Mouse (Mus musculus) ES-E14 (cell line): ENCODE measurements at regions not wholly inside any gene's neighbourhood (a gene's known extent, or its start where the extent isn't known, plus 50 kb on each side); places are given as distances from the start of the nearest gene placed in this dataset.
A peak's percentile ranks its signal among the peaks of the same experiment; 100 is the strongest.

Source experiments
- DNase-seq: peaks from one replicate; pipeline ENCODE4 v3.0.0-alpha.2; 2013; ENCODE audit warnings: low read depth, low spot score
- H3K27ac ChIP-seq: 2 replicates; pipeline ENCODE4 v1.5.1; 2012; ENCODE audit warnings: low read depth, mild to moderate bottlenecking, low read length, moderate library complexity, mixed read lengths; ENCODE audit not compliant: poor library complexity, insufficient read depth, severe bottlenecking
- H3K36me3 ChIP-seq: 2 replicates; pipeline ENCODE4 v1.6.1; 2012; ENCODE audit warnings: mild to moderate bottlenecking, low read length, moderate library complexity, mixed read lengths; ENCODE audit not compliant: control insufficient read depth, poor library complexity, insufficient read depth, severe bottlenecking
- H3K4me1 ChIP-seq, 2 experiments: fragments of 150-350 bp in 1 of 2; sonication (generic) in 1 of 2; 2 replicates each; pipeline ENCODE4 v1.6.1; 2012; ENCODE audit warnings: low read length in 2 of 2, mild to moderate bottlenecking in 1 of 2, mixed read lengths in 1 of 2; ENCODE audit not compliant: control insufficient read depth in 2 of 2, insufficient read depth in 2 of 2, poor library complexity in 1 of 2
- H3K4me3 ChIP-seq, 2 experiments: fragments of 150-350 bp in 1 of 2; sonication (generic) in 1 of 2; 2 replicates each; pipeline ENCODE4 v1.5.1; 2012; ENCODE audit warnings: low read length in 2 of 2, low read depth in 1 of 2, mild to moderate bottlenecking in 1 of 2, mixed read lengths in 1 of 2; ENCODE audit not compliant: insufficient read depth in 1 of 2, poor library complexity in 1 of 2, severe bottlenecking in 1 of 2
- H3K9ac ChIP-seq: 2 replicates; pipeline ENCODE4 v1.6.1; 2012; ENCODE audit warnings: low read depth, mild to moderate bottlenecking, low read length, mixed read lengths; ENCODE audit not compliant: poor library complexity, insufficient read depth, severe bottlenecking
- H3K9me3 ChIP-seq: fragments of 150-350 bp; sonication (generic); 2 replicates; pipeline ENCODE4 v1.6.1; 2012; ENCODE audit warnings: low read depth, mild to moderate bottlenecking, low read length; ENCODE audit not compliant: control insufficient read depth, insufficient read depth
- CHD2 ChIP-seq: IDR thresholded peaks from 2 replicates; pipeline ENCODE4 v1.6.1; 2014; ENCODE audit warnings: mild to moderate bottlenecking, low read depth, low read length, inconsistent platforms
- HCFC1 ChIP-seq: IDR thresholded peaks from 2 replicates; pipeline ENCODE4 v1.6.1; 2012; ENCODE audit warnings: low read length, inconsistent platforms, borderline replicate concordance; ENCODE audit not compliant: insufficient read depth
- MAFK ChIP-seq: IDR thresholded peaks from 2 replicates; pipeline ENCODE4 v1.6.1; 2014; ENCODE audit warnings: mild to moderate bottlenecking, low read depth, low read length, inconsistent platforms; ENCODE audit not compliant: insufficient read depth
- ZC3H11A ChIP-seq: IDR thresholded peaks from 2 replicates; pipeline ENCODE4 v1.6.1; 2012; ENCODE audit warnings: low read depth, mild to moderate bottlenecking, inconsistent platforms, low read length, borderline replicate concordance
- ZNF384 ChIP-seq: IDR thresholded peaks from 2 replicates; pipeline ENCODE4 v1.6.1; 2012; ENCODE audit warnings: low read depth, low read length, inconsistent platforms
- in situ Hi-C, 2 experiments: fragments of 600-800 bp; cut with MboI; formaldehyde crosslinking; loops; one replicate each; pipeline ENCODE4 v1.15.1; 2025; ENCODE audit warnings: low sequenced_read_pairs in 2 of 2, inconsistent platforms in 1 of 2; ENCODE audit not compliant: unreplicated experiment in 2 of 2

- Histone ChIP-seq H3K36me3 (no peaks in the 10 kb centered on the region), H3K9me3 (no peaks in the 10 kb centered on the region), H3K9ac (no peak overlapping the region), H3K4me3 (no peak overlapping the region), H3K27ac (no peak overlapping the region), H3K4me1 (no peaks in the 10 kb centered on the region; a peak in 1 of 4 replicates)
- TF ChIP-seq ZNF384 (no peak), MAFK (no peak), CHD2 (no peak), ZC3H11A (no peak), HCFC1 (no peak)
- in situ Hi-C loops, result no loop called here
- no peak for DNase-seq
Observed at GRCm38 (mm10) chr12:110061961-110062360, 216.9 kb upstream of the Dio3 start.

GRCm38 (mm10) chr12:110063013-110063412 is 215.9 kb upstream of the Dio3 start:
- in situ Hi-C loops, result no loop called here
- H3K36me3 ChIP-seq, result no peaks in the 10 kb centered on the region

GRCm38 (mm10) chr12:110066361-110066885 is 212.4 kb upstream of the Dio3 start:
- no peak for DNase-seq
- Histone ChIP-seq H3K27ac (no peak overlapping the region), H3K9me3 (no peaks in the 10 kb centered on the region), H3K4me3 (no peak overlapping the region), H3K36me3 (no peaks in the 10 kb centered on the region), H3K9ac (no peak overlapping the region), H3K4me1 (no peaks in the 10 kb centered on the region; a peak in 1 of 4 replicates)
- TF ChIP-seq ZNF384, result no peak
- TF ChIP-seq CHD2, result no peak
- no peak for TF ChIP-seq MAFK
- no peak for TF ChIP-seq HCFC1
- no peak for TF ChIP-seq ZC3H11A
- in situ Hi-C loops, result no loop called here

More at GRCm38 (mm10) chr12:110063013-110063412, 215.9 kb upstream of the Dio3 start:
- Histone ChIP-seq H3K4me1 (no peaks in the 10 kb centered on the region; a peak in 1 of 4 replicates), H3K9me3 (no peaks in the 10 kb centered on the region), H3K27ac (no peak overlapping the region), H3K9ac (no peak overlapping the region), H3K4me3 (no peak overlapping the region)
- TF ChIP-seq ZC3H11A (peak; percentile 38; the same call in 1 of the 2 replicates), CHD2 (no peak)
- peak; percentile 26 for DNase-seq

- no peak for DNase-seq
- no peaks in the 10 kb centered on the region for H3K9me3 ChIP-seq
- H3K36me3 ChIP-seq, result no peaks in the 10 kb centered on the region
- no peak overlapping the region for H3K27ac ChIP-seq
- TF ChIP-seq HCFC1 (no peak), CHD2 (no peak), MAFK (no peak), ZNF384 (no peak), ZC3H11A (no peak)
- in situ Hi-C loops, result no loop called here
- H3K4me1 ChIP-seq, result no peaks in the 10 kb centered on the region; a peak in 1 of 4 replicates
- H3K9ac ChIP-seq, result no peak overlapping the region
- no peak overlapping the region for H3K4me3 ChIP-seq
Observed at GRCm38 (mm10) chr12:110070506-110070905, 208.4 kb upstream of the Dio3 start.

GRCm38 (mm10) chr12:110071823-110072222 is 207.0 kb upstream of the Dio3 start:
- Histone ChIP-seq H3K4me3 (no peak overlapping the region), H3K9ac (no peak overlapping the region), H3K4me1 (no peaks in the 10 kb centered on the region), H3K36me3 (no peaks in the 10 kb centered on the region), H3K9me3 (no peaks in the 10 kb centered on the region), H3K27ac (no peak overlapping the region)
- no peak for DNase-seq
- in situ Hi-C loops, result no loop called here
- TF ChIP-seq ZC3H11A (no peak), MAFK (no peak), HCFC1 (no peak), CHD2 (no peak), ZNF384 (no peak)
